Mouse (Mus musculus): ENCODE results near the gene Hmbs.

DNA sequence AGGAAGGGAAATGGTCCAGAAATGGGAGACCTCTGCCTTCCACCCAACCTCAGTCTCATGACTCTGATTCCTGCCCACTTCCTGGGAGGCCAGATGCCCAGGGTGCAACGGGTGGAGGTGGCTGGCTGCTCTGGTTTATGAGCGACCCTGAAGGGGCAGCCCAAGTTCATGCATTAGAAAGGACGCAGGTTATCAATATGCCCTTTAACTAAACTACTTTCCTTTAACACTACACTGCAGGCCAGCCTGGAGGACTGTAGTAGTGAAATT, 25.3 kb downstream of the Hmbs start:
- TF ChIP-seq CTCF (IDR thresholded peaks at IDR 0.05; ENCODE audit: borderline replicate concordance, extremely low read depth, insufficient read depth, insufficient read length) = no peak
- TF ChIP-seq POLR2A (IDR thresholded peaks at IDR 0.05; ENCODE audit: borderline replicate concordance, extremely low read depth, insufficient read depth, insufficient read length, poor library complexity, severe bottlenecking) = no peak

All from brain, embryonic 14.5 days (tissue).